Mouse (Mus musculus) adrenal gland, postnatal 0 days (tissue): ENCODE measurements around the gene Ggt6. TPM values are rescaled to one million over a fixed set of nuclear protein-coding genes. Genes with fewer than 3 reads are reported as not detected.

Experiments used
- microRNA-seq: library from miRNA; unstranded; fragments of <30 nt; microRNA quantifications from one replicate; pipeline ENCODE4, GENCODE M21; 2016; ENCODE audit warnings: borderline replicate concordance; ENCODE audit not compliant: insufficient number of aligned reads
- polyA plus RNA-seq: library from polyadenylated mRNA; unstranded; fragments of >200 nt; fragmentation: Nextera tagmentation; extraction: Ambion mirVana; gene quantifications from 2 replicates; pipeline ENCODE4 v1.2.1, GENCODE M21; 2015

Gene Ggt6
- polyA plus RNA-seq: 0.60 and 0.83 TPM in 2 replicates

DNA sequence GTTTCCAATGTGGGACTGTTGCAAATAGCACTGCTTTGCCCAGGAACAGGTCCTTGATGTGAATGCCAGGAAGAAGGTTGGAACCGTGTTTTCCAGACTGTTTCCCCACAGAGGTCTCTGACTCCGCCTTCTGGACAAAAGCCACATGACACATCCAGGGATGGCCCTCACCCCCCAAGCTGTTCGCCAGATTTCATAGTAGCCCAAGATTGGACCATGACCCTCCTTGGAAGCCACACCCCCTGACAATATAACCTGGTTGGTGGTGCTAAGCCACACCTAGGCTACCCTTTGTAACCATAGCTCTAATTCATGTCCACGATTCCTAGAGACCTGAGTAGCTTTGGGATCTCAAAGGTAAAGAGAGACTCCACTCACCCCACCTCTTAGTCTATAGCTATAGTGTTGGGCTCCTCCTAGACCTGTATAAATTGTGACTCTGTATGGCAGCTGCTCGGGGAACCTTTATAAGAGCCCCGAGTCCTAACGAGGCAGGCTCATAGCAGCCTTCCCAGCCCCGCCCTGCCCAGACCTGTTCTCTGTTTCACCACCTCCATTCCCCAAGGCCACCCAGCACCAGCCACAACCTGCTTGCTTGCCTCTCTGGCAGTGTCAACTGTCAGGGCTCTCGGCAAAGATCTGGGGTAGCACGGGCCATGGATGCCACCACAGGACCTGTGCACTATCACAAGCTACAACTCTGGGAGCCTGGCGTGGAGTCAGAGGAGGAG lies at the start of gene Ggt6:
TSS of gene Ggt6 (plus strand) at position 564 of the 731 bp plus-strand sequence.

DNA sequence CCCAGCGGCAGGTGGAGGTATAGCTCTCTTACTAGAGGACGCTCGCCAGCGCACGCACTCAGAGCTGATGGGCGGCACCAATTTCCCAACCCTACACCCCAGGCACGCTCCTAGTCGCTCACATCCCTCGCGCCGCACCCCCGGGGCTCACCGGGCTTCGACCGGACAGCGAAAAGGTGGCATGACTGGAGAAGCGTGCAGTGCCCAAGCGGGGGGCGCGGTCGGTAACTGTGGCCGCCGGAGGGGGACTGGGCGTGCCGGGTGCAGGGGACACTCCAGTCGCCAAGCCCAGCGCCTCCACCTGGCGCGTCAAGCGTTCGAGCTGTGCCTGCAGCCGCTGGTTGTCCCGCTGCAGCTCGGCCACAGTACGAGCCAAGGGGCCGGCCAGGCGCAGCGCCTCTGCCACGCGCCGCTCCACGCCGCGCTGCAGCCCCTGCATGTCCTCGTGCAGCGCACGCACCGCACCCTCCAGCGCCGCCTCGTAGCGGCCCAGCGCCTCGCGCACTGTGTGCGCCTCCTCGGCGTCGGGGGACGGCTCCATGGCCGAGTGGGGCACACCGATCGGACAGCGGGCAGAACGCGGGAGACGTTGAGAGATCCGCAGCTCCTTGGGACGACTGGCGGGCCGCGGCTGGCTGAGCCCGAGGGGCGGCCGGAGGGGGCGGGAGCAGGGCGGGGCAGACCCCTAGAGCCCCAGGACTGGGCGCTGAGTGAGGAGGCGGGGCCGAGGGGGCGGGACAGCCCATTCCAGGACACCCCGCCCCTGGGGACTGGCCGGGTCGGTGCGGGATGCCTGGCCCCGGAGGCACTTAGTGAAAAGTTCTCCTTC lies 24.0 kb upstream of the Ggt6 start, which contains the start of gene Smtnl2:
TSS of gene Smtnl2 (minus strand) at position 621 of the 829 bp plus-strand sequence.

DNA sequence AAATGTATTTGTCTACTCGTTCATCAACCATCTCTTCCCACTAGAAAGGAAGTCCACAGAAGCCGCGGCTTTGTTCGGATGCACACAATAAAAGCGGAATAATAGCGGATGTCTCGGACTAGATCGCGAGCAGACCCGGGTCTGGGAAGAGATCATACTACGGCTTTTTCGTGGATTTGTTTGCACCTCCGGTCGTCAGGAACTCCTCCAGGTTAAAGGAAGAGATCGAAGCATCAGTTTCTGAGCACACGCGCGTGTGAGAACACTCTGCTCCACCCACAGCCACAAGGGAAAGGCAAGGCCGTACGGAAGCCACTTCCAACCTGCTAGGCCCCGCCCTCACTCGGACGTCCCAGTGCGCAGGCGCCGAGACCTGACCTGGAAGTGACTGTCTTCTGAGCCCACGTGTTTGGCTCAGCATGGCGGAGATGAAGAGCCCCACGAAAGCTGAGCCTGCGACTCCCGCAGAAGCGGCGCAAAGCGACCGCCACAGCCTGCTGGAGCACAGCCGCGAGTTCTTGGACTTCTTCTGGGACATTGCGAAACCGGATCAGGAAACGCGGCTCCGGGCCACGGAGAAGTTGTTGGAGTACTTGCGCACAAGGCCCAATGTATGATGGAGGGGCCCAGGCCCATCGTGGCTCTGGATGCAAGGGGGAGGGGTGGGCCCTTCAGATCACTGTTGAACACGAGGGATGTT lies 5.8 kb downstream of the Ggt6 start, which contains the start of gene Mybbp1a:
TSS of gene Mybbp1a (plus strand) at position 391 of the 700 bp plus-strand sequence.

Small RNA genes within 50 kb of the gene (microRNA-seq; reads per million reads assigned to microRNA genes)
- not detected for gene Mir6338

Other genes starting within 250 kb of the Ggt6 start
- 0.05 and 0.07 TPM in 2 replicates for gene Gm43951, start 228.7 kb upstream of the Ggt6 start, polyA plus RNA-seq
- gene 4933427D14Rik, start 228.1 kb upstream of the Ggt6 start, polyA plus RNA-seq: 6.8 and 8.3 TPM in 2 replicates
- 214 and 269 TPM in 2 replicates for gene Txndc17, start 228.0 kb upstream of the Ggt6 start, polyA plus RNA-seq
- 54.8 and 92.9 TPM in 2 replicates for gene Med31, start 219.9 kb upstream of the Ggt6 start, polyA plus RNA-seq
- 0.18 TPM in 1 of 2 replicates, not detected in the other for gene Slc13a5, start 168.3 kb upstream of the Ggt6 start, polyA plus RNA-seq
- 76.5 and 82.7 TPM in 2 replicates for gene Xaf1, start 133.9 kb upstream of the Ggt6 start, polyA plus RNA-seq
- gene Fbxo39, start 121.1 kb upstream of the Ggt6 start, polyA plus RNA-seq: 0.11 TPM in 1 of 2 replicates, not detected in the other
- 0.52 and 0.87 TPM in 2 replicates for gene Tekt1, start 73.1 kb upstream of the Ggt6 start, polyA plus RNA-seq
- 17.9 and 22.4 TPM in 2 replicates for gene Smtnl2, start 23.8 kb upstream of the Ggt6 start, polyA plus RNA-seq
- gene Mybbp1a, start 5.8 kb downstream of the Ggt6 start, polyA plus RNA-seq: 39.7 and 61.8 TPM in 2 replicates
- gene Spns2, start 54.4 kb downstream of the Ggt6 start, polyA plus RNA-seq: 1.8 and 2.5 TPM in 2 replicates
- 0.14 and 0.37 TPM in 2 replicates for gene Spns3, start 115.0 kb downstream of the Ggt6 start, polyA plus RNA-seq
- gene Ube2g1, start 171.8 kb downstream of the Ggt6 start, polyA plus RNA-seq: 44.7 and 62.7 TPM in 2 replicates